Mouse (Mus musculus) layer of hippocampus, adult 11-12 months (tissue): ENCODE data around the gene Csf2ra.
"Not testable (repeated sequence)": the region's sequence is repeated elsewhere in the genome, so short reads cannot be mapped to it uniquely, and the experiment has no call there.

Experiments
- DNase-seq: peaks from one replicate; pipeline ENCODE4 v3.0.0; 2022; ENCODE audit warnings: low spot score

Gene Csf2ra

DNA sequence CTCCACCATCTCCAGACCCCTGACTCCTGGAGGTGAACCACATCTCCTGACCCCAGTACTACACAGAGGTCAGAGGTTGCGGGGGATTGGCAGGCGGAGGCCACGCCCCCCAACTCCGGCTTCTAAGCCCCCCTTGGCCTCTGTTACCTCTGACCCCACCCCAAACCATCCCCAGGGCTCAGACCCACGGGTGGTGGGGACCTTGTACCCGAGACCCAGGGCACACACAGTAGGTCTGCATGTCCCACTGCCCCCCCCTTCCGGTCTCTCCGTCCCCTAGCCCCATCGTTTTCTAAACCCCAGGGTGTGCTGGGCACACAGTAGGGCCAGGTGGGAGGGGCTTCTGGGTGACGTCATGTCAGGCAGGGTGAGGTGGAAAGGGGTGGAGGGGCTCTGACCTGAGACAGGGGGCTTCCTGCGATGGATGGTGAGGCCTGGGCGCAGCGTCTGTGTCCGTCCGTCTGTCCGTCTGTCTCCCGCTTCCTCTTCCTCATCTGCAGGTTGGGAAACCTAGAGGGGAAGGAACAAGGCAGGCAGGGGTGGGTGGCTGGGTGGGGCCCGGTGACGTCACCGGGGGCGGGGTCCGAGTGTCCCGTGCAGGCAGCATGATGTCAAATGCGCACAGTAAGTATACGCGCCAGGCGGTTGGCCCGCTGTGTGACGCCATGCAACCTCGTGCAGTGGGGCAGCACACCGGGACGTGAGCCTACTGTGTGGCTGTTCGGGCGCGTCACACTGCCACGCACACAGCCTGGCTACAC is at the start of gene Csf2ra:
Gene Csf2ra (minus strand): TSS at position 489 of the 761 bp plus-strand sequence.
- peak; percentile 47 for DNase-seq

DNA sequence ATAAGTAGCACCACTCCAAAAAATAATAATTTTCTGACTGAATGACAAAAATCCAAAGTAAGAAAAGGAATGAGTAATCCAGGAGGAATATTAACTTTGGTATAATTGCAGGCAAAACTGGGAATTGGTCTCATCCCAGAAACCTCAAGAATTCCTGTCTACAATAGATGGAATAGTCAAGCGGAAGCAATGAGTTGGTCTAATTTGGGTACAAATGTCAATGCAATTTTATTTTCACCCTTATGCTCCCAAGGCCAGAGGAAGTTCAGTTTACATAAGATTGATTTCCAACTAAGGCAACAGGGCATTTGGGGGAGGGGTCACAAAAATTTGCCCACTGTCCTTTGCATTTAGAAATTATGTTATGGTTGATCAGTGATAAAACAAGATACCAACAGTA is 47.2 kb upstream of the Csf2ra start:
- no peak for DNase-seq

DNA sequence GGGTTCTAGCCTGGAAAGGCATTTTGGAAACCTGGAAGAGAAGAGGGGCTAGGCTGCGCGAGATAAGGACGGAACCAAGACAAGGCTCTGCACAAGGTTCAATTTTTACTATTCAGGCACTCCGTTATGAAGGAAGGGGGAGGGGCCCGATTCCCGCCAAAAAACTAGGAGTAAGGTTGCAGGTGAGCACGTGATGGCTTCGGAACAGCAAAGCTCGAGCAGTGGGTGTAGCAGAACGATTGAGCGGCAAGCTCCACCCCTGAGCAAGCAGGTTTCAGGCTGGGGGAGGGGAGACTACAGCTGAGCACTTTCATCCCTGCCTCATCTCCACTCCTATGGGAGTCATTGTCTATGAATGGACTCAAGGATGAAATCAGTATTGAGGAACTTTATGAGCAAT is 40.9 kb upstream of the Csf2ra start:
- DNase-seq = not testable (repeated sequence)

DNA sequence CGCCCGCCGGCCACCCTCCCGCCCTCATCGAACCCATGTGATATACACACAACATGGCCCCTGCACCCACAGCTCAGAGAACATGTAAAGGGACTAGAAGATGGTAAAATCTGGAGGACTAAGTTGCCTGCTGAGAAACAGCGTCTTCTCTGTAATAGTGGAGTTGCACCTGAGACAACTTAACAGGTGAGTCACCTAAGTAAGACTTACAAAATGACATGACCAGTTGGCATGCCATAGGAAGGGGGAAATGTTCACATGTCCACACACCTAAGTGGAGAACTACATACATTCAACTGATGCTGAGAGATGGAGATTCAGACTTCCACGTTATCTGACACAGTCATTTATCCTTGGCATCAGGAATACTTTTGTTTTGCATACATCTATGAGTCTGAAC is 38.9 kb upstream of the Csf2ra start:
- DNase-seq = no peak

DNA sequence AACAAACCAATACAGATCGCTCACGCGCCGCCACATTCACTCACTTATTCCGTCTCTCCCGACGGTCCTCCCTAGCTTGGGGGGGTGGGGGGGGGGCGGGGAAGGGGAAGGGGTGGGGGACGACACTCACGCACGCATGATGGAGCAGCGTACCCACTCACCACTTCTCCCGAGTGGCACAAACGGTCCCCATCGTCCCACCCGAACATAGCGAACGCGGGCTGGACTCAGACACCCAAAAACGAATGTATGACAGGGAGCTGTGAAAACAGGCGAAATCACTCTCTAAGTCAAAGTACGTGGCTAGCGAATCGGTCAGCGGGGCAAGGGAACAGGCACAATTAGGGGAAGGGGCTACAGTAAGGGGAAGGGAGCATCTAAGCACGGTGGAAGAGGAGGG is 38.4 kb upstream of the Csf2ra start:
- DNase-seq = peak; percentile 14

DNA sequence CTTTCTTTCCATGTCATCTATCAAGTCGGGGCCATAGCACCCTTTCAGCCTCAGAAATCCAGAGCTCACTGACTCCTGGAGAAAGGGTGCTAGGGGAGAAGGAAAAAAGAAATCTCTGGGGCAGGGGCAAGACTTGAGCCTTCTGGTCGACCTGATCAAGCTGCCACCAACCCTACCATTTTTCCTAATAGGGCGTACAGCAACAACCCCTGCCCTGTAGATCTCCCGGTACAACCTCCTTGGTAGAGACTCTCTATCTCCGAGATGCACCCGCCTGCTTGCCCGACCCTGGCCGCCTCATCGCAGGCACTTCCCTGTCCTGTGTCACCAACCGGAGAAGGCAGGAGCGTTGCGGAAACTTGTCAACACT is 38.0 kb upstream of the Csf2ra start:
- peak; percentile 13 for DNase-seq

DNA sequence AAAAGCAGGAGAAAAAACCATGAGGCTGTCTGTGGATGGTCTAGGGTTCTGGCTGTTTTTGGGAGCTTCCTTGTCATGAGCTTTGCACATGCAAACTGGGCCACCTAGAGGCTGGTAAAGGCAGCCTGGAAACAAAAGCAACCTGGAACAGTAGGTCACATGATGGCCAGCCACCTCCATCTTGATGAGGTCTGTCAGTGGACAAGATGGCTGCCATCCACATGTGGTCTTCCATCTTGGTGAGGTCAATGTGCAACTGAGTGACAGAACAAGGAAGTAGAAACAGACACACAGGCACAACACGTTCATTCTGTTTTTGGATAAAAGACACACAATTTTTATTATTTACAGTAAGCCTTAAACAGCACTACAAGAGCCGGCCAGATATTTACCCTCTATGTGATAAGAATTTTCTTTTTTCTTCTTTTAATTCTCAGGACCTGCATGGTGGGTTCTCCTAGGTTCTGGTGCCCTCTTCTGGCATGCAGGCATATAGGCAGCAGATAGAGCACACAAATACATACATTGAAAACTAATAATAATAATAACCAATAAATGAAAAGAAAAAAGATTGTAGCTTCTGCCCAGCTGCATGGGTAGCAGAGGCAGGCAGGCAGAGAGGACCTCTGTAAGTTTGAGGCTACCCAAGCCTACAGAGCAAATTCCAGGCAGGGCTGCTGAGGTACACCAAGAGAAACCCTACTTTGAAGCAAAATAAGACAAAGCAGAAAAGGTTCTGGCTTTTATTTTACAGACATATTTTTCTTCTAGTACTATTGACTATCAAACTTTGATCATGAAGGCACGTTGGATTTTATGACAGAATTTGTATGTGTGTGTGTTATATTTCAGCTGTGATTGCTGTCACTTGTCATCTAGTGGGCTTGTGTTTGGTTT is 37.4 kb upstream of the Csf2ra start:
- peak; percentile 65 for DNase-seq

DNA sequence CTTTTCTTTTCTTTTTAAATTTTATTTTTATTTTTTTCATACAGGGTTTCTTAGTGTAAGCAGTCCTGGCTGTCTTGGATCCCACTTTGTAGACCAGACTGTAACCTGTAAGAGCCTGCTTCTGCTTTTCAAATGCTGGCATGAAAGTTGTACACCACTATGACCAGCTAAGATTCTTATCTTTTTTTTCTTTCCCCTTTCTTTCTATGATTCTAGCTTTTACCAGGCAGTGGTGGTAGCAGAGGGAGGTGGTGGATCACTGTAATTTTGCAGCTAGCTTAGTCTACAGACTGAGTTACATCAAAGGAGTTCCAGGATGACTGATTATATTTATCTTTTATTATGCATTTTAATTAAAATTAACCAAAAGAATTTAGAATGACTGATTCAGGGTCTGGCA is 36.7 kb upstream of the Csf2ra start:
- no peak for DNase-seq

DNA sequence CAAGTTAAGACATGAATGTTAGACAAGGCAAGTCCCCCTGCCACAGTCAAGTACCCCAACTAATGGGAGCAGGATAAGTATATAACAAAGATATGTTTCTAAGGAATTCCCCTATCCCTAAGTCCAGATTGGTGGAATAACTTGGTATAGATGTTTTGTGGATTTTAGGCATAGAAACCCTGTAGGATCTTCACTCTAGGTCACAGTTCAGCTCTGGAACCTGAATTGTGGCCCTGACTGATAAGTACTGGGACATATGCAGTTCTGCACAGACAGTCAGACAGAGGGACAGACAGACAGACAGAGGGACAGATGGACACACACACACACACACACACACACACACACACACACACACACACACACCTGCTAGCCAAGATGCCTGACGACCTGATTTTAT is 36.0 kb upstream of the Csf2ra start:
- no peak for DNase-seq

DNA sequence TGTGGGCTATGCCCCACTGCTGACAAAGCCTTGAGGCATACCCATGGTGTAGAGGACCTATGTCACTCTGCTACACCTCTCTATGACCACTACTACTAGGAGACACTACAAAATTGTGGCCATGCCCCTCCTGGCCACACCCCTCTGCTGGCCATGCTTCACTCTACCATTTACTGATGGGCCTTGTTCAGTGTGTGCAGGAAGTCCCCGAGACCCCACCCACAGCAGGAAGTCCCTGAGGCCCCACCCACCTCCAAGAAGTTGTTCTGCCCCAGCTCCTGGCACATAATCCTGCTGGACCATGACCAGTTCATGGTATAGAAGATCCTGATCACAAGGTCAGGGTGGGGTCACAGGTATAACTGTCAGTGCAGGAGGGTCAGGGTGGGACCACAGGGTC is 33.0 kb upstream of the Csf2ra start:
- no peak for DNase-seq

DNA sequence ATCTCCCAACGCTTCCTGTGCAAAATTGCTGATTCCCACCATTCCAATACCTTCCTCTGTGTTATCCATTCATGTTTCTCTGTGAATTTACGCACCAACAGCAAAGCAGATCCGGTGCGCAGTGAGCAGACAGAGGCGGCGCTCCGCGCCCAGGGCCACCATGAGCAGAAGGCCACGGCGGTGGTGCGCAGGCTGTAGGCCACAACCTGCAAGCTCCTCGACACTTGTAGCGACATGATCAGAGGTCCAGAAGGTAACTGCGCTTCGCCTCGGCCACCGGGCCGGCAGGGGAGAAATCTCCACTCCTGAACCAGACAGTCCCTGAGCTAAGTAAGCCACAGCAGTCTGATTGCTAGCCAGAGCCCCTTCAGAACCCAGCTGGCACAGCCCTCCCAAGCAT is 29.5 kb upstream of the Csf2ra start:
- DNase-seq = no peak

DNA sequence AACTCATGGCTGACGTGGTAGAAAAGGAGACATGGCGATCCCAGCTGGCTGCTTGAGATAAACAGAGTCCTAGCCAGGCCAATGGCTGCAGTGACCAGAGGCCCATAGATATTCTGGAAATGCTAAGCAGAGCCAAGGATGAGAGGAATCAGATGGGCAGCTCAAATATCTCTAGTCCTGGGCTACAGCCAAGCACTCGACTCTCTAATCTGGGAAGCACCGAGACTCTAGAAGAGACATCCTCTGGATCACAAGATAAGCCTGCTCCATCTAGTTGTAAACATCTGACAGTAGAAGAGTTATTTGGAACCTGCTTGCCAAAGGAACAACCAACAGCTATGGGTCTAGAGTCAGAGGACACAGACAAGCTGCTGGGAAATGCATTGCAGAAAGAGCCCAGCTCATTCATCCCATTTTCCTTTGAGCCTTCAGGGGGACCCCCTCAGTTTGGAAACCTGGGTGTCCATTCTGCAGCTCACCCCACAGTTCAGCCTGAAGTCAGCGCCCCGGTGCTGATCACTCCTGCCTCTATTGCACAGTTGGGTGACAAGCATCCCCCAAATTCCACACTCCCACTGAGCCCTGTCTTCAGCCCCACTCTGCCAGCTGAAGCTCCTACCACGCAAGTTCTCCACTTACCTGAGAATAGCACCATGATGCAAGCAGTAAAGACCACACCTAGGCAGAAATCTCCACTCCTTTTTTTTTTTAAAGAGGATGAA is 28.1 kb upstream of the Csf2ra start:
- DNase-seq = no peak

DNA sequence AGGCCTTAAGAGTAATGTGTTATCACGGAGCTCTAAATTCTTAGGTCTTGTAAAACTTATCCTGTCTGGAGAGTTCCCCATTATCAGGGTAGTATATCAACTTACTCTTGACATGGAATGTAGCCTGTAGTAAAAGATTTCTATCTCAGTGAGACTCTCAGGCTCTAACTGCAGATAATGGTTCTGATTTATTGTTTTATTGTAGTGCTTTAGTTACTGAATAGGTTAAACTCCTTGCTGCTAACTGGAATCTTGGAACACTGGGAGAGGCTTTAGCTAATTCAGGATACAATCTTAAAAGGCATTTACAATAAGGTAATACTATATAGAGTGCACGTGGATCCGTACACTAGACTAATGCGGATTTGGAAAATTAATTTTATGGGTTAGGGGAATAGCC is 19.1 kb upstream of the Csf2ra start:
- not testable (repeated sequence) for DNase-seq

DNA sequence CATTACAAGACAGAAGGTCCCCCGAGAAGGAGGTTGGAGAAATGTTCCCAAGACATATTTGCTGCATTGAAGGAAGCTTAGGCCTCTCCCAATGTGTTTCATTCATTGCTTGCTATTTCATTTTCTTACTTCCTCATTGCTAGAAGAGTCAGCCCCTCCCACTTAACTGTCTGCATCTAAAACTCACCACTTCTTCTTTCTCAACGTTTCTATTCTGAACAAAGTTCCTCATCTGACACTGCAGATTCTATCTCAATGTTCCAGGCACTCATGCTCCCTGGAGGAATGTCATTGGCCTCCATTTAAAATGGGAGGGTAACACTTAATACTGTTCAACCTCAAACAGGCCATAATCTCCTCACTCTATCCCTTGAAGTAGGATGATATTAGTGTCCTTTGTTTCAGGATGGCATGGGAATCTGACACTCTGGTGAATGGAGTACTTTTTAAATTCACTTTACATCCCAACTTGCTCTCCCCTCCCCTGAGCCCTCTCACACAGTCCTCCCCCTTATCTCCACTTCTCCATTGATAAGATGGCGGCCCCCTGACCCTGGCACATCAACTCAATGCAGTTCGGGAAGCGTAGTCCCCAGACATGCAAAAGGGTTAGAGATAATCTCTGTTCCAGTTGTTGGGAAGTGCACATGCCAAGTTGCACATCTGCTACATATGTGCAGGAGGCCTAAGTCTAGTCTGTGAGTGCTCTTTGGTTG is 16.6 kb upstream of the Csf2ra start:
- no peak for DNase-seq

DNA sequence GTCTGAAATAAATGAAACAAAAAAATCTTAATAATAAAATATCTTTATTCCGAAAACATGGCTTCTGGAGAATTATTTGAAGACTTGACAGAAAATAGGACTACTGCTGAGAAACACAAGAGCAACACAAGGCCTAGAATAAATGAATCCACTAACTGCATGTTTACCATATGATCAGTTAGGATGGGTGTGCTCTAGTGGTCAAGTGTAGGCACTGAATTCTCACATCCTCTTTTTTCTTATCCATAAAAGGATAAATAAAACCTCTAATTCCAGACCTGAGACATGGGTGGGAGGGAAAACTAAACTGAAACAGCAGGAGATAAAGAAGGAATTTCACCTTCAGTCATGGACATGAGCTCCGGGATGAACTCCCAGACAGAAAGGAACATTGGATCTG is 9.7 kb upstream of the Csf2ra start:
- DNase-seq = no peak

DNA sequence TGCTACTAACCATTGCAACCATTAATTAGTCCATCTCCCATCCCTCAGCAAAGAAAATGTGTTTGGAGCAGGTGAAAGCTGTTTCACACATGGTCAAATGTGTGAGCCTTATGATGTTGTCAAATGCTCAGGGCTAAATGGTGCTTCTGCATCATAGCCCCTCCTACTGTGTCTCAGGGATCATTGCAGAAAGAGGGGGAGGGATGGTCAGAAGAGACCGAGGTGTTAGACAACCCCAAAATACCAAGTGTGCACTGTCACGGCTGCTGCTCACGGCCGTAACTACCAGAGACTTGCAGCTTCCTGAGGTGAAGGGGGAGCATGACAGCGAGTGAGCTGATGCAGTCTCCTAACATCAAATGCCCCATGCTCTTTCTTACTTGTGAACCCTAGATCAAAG is 6.3 kb upstream of the Csf2ra start:
- no peak for DNase-seq

DNA sequence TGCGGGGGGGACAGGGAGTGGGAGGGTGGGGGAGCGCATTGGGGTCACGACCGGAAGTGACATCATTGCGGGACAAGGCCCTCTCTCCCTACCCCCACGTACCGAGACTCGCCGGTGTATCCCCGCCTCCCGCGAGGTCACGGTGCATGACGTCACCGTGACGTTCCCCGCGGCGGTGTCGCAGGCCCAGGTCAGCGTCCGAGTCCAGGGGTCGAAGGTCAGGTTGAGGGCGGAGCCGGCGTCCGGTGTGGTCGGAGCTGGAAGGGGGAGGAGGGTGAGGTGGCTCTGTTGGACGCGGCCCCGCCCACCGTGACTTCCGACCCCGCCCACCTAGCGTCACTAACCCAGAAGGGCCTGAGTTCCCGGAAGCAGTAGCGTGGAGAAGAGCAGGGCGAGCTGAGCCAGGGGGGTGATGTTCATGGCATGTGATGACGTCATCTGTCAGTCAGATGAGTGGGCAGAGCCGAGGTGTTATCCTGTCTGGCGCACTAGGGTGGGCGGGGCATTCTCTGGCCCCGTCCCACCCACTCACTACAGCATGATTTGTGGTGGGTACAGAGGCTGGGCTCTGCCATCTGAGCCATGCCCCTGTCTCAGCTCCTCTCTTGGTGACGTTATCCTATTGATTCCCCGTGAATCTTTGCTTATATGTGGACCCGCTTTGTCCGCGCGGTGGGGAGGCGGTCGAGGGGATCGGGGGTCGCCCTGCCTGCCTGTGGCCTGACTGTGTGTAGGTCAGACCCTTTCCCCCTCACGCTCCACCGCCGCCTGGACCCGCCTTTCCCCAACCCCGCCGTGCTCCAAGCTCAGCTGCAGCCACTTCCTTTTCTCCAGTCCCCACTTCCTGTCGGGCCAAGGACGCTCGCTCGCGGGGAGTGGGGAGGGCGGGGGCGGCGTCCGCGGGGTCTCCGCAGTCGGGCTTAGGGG is 1.0 kb downstream of the Csf2ra start:
- peak; percentile 93 for DNase-seq

DNA sequence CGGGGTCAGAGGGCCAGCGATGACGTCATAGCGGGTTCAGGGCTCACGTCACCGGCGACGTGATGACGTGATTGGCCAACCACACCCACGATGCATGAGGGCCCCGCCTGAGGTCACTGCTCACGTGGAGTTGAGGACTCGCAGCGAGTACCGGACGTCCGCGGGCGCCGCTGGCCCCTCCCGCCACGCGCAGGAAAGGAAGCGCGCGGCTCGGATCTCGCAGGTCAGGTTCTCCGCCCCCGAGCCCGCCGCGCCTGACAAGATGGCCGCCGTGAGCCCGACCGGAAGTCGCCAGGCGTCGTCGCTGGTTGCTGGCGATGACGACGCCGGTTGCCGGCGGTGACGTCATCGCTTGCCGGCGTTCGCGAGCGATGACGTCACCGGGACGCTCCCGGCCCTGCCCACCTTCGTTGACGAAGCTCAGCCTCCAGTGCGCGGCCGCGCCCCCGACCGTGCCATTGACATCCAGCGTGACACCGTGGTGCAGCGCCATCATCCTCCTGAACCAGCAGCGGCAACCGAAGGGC is 1.8 kb downstream of the Csf2ra start:
- DNase-seq = no peak

DNA sequence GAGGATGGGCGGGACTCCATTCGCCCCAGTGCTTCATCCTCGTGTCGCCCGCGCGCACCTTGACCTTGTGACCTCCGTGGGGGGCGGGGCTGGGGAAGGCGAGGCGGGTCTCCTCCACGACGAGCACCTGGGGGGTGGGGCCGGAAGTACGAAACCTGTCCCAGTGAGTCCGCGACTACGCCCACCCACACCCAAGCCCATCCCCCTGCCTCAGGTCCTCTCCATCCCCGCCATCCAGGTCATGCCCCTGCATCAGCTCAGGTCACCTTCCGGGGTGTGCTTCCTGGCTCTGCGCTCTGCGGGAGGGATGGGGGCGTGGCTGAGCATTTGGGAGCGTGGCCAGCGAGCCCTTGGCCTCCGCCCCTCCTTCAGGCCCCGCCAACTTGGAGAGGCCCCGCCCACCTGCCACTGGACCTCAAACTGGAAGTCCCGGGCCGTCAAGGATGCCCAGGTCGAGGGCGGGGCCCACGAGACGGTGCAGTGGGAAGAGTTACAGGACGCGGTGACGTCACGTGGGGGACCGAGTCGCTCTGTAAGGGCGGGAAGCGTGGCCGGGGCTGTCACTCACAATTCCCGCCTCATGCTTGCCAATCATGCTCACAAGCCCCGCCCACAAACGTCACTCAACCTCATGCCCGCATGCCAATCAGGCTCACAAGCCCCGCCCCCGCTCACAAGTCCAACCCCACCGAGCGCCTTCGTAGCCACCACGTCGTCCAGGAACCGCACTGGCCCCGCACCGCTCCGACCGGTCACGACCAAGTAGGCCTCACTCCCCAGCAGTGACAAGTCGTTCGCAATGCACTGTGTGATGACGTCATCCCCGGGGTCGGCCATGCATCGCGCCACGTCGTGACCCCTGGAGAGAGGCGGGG is 2.5 kb downstream of the Csf2ra start:
- peak; percentile 91 for DNase-seq
